Mouse (Mus musculus) mammary gland, adult 2 months (tissue): ENCODE results near the gene Olfr464. TPM values are rescaled to one million over a fixed set of nuclear protein-coding genes. Genes with fewer than 3 reads are reported as not detected.

Experiments
- polyA plus RNA-seq: library from polyadenylated mRNA; depleted of rRNA; stranded (reverse); fragments of >200 nt; gene quantifications from 2 replicates; pipeline ENCODE4 v1.2.3, GENCODE M21; 2012; ENCODE audit warnings: low replicate concordance; rRNA removed

Gene Olfr464
- not detected in 2 replicates for polyA plus RNA-seq

GRCm38 (mm10) chr11:87920966-87921365 lies at the start of gene Olfr464:
Gene Olfr464 (minus strand): TSS chr11:87920967.

GRCm38 (mm10) chr11:87897287-87897686 lies 23.5 kb downstream of the Olfr464 start, which contains the start of gene Olfr463:
Gene Olfr463 (minus strand): TSS chr11:87897387.

GRCm38 (mm10) chr11:87892168-87892567 lies 28.6 kb downstream of the Olfr464 start, which contains the start of gene Olfr462:
Gene Olfr462 (minus strand): TSS chr11:87892268.

GRCm38 (mm10) chr11:87875436-87875835 lies 45.3 kb downstream of the Olfr464 start, which contains the start of gene Epx:
Gene Epx (minus strand): TSS chr11:87875536.

Other genes starting within 250 kb of the Olfr464 start
- gene Supt4a, start 183.4 kb downstream of the Olfr464 start, polyA plus RNA-seq = 43.3 and 78.5 TPM in 2 replicates
- gene Tspoap1, start 160.4 kb downstream of the Olfr464 start, polyA plus RNA-seq = 3.8 and 4.8 TPM in 2 replicates
- gene Mpo, start 127.4 kb downstream of the Olfr464 start, polyA plus RNA-seq = 1.5 and 1.9 TPM in 2 replicates
- 0.11 and 0.14 TPM in 2 replicates for gene Lpo, start 92.7 kb downstream of the Olfr464 start, polyA plus RNA-seq
- 13.6 and 14.6 TPM in 2 replicates for gene Mks1, start 67.8 kb downstream of the Olfr464 start, polyA plus RNA-seq
- 0.07 and 0.42 TPM in 2 replicates for gene Epx, start 45.4 kb downstream of the Olfr464 start, polyA plus RNA-seq
- gene Olfr462, start 28.7 kb downstream of the Olfr464 start, polyA plus RNA-seq = not detected in 2 replicates
- gene Olfr463, start 23.6 kb downstream of the Olfr464 start, polyA plus RNA-seq = not detected in 2 replicates
- gene Dynll2, start 66.6 kb upstream of the Olfr464 start, polyA plus RNA-seq = 61.7 and 97.8 TPM in 2 replicates
- gene Srsf1, start 126.4 kb upstream of the Olfr464 start, polyA plus RNA-seq = 68.3 and 160 TPM in 2 replicates
- 15.1 and 28.3 TPM in 2 replicates for gene Vezf1, start 147.3 kb upstream of the Olfr464 start, polyA plus RNA-seq
- gene Cuedc1, start 177.1 kb upstream of the Olfr464 start, polyA plus RNA-seq = 40.3 and 40.6 TPM in 2 replicates